Mouse (Mus musculus): ENCODE data around the gene Kdm4b.

The Kdm4b gene

GRCm38 (mm10) chr17:56425941-56426340 lies 100.1 kb downstream of the Kdm4b start:
- DNase-seq (ENCODE audit: extremely low spot score, low read depth, low spot score): no peak

- DNase-seq (ENCODE audit: extremely low spot score, low read depth, low spot score): no peak
Observed at GRCm38 (mm10) chr17:56427857-56428256, 102.0 kb downstream of the Kdm4b start.

- DNase-seq (ENCODE audit: extremely low spot score, low read depth, low spot score): no peak
Observed at GRCm38 (mm10) chr17:56431582-56431981, 105.7 kb downstream of the Kdm4b start.

GRCm38 (mm10) chr17:56439731-56440460 lies 114.0 kb downstream of the Kdm4b start:
- DNase-seq (ENCODE audit: extremely low spot score, low read depth, low spot score): no peak

GRCm38 (mm10) chr17:56442316-56442715 lies 116.5 kb downstream of the Kdm4b start:
- DNase-seq (ENCODE audit: extremely low spot score, low read depth, low spot score): no peak

- no peak for DNase-seq (ENCODE audit: extremely low spot score, low read depth, low spot score)
Observed at GRCm38 (mm10) chr17:56443341-56443795, 117.5 kb downstream of the Kdm4b start.

- no peak for DNase-seq (ENCODE audit: extremely low spot score, low read depth, low spot score)
Observed at GRCm38 (mm10) chr17:56444771-56445170, 118.9 kb downstream of the Kdm4b start.

GRCm38 (mm10) chr17:56445397-56445796 lies 119.5 kb downstream of the Kdm4b start:
- no peak for DNase-seq (ENCODE audit: extremely low spot score, low read depth, low spot score)

GRCm38 (mm10) chr17:56447716-56448115 lies 121.9 kb downstream of the Kdm4b start:
- no peak for DNase-seq (ENCODE audit: extremely low spot score, low read depth, low spot score)

Data from hindlimb bud, embryonic 11.5 days (tissue).